Mouse (Mus musculus) neural tube, embryonic 10.5 days (tissue): ENCODE results near the gene Pear1.
"Not testable (repeated sequence)": the region's sequence is repeated elsewhere in the genome, so short reads cannot be mapped to it uniquely, and the experiment has no call there.

ENCODE experiments used
- DNase-seq: peaks from one replicate; pipeline ENCODE4 v3.0.0-alpha.2; 2017; ENCODE audit warnings: low spot score; ENCODE audit errors: extremely low spot score

The Pear1 gene

DNA sequence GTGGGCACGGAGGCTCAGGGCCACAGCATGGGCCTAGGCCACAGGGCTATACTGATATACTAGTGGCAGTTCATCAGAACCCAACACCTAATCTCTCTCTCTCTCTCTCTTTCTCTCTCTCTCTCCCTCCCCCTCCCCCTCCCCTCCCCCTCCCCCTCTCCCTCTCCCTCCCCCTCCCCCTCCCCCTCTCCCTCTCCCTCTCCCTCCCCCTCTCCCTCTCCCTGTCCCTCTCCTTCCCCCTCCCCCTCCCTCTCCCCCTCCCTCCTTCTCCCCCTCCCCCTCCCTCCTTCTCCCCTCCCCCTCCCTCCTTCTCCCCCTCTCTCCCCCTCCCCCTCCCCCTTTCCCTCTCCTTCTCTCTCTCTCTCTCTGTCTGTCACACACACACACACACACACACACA lies at the start of gene Pear1:
Gene Pear1 (minus strand): TSS at position 101 of the 400 bp plus-strand sequence.
- not testable (repeated sequence) for DNase-seq

DNA sequence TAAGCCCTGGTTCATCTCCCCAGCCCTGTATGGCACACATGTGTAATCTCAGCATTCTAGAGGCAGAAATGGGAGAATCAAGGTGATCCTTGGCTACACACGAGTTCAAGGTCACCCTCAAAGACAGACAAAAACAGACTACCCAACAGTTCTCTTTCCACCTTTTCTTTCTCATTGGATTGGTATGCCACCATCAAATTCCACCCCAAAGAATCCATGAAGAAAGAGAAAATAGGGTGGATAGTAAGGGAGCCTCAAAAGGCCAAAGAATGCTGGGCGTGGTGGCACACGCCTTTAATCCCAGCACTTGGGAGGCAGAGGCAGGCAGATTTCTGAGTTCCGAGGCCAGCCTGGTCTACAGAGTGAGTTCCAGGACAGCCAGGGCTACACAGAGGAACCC lies 40.0 kb upstream of the Pear1 start:
- not testable (repeated sequence) for DNase-seq

DNA sequence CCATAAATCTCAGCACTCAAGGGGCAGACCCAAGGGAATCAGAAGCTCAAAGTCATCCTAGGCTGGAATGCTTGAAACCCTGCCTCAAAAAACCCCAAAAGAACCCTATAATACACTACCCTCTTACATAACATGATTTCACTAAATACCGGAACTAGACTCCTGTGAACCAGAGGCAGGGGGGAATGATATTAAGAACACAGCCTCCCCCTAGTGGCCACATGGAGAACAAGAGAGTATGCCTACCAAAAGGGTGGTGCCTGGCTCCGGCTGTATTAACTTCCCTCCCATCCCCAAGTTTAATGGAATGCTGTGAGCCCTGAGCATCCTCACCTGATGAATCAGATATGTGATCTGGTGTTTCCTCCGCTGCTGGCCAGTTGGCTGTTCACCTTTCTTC lies 35.7 kb upstream of the Pear1 start:
- DNase-seq = peak; percentile 42

- DNase-seq = no peak
These were observed 33.6 kb upstream of the Pear1 start for GRCm38 (mm10) chr3:87857666-87858065.

GRCm38 (mm10) chr3:87855936-87856335 lies 31.8 kb upstream of the Pear1 start:
- DNase-seq = no peak

GRCm38 (mm10) chr3:87854795-87855568 lies 30.9 kb upstream of the Pear1 start:
- no peak for DNase-seq

DNA sequence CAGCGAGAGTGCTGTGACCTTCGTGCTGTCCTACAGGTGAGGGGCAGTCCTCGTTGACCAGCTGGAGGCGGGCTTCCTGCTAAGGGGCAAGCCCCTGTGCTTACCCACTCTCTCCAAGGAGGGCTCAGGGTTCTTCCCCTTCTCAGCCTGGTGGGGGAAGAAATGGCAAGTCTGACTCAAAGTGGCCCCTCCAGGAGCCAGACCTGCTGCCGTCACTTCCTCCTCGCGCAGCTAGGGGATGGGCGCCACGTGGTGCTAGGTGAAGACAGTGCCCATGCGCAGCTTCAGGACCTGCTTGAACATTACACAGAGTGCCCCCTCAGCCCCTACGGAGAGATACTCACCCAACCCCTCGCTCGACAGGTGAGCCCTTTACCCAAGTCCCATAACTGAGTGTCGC lies 25.0 kb upstream of the Pear1 start:
- DNase-seq = no peak

DNA sequence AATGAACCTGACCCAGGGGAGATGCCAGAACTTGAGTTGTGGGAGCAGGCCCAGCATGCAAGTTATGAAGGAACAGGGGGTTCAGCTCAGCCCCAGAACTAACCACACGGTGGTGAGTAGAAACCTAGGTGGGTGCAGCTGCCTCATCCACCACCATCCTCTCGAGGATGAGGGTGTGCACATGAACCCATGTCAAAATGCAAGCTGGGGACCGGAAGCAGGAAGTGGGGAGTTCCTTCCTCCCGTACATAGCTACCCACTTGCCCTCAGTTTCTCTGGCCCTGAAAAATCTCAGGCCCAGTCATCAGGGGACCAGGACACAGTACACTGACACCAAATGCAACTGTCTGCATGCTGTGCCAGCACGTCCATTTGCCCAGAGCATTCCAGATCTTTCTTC lies 23.6 kb upstream of the Pear1 start:
- no peak for DNase-seq

- DNase-seq = no peak
These were observed 22.6 kb upstream of the Pear1 start, which contains the start of gene Sh2d2a for GRCm38 (mm10) chr3:87846650-87847110. Sh2d2a (plus strand) TSS chr3:87846755.

GRCm38 (mm10) chr3:87846186-87846585 lies 22.1 kb upstream of the Pear1 start:
- DNase-seq = no peak

- no peak for DNase-seq
These were observed 20.9 kb upstream of the Pear1 start for GRCm38 (mm10) chr3:87844981-87845380.

DNA sequence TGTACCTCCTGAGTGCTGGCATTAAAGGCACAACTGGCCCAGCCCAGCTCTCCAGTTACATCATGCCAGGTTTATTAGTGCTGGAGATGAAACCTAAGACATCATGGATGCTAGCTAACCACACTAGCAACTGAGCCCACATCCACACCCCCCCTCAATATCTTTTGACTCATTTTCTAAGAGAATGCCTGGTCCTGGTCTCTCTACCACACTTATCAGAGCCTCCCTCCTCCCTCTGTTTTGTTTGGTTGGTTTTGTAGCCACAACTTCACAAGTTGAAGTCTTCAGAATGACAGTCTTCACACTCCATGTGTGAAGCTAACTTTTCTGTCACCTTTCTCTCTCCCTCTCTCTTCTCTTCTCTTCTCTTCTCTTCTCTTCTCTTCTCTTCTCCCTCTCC lies 16.8 kb upstream of the Pear1 start:
- no peak for DNase-seq

DNA sequence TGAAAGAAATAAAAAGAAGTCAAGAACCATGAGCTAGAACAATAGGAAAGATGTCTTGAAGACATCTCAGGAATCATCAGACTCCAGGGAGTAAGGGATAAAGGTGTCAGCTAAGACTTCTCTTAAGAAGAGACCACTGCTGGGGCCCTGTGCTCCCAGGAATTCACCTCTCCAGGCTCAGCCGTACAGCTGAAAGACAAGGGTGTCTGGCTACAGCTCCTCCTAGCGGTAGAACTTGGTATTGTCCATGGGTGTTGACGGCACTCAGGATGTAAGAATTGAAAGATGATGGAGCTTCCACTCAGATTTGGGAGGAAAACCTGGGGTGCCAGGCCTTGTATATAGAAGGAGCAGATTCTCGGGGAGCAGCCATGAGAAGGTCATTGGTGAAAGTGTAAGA lies 14.5 kb upstream of the Pear1 start:
- DNase-seq = peak; percentile 87

DNA sequence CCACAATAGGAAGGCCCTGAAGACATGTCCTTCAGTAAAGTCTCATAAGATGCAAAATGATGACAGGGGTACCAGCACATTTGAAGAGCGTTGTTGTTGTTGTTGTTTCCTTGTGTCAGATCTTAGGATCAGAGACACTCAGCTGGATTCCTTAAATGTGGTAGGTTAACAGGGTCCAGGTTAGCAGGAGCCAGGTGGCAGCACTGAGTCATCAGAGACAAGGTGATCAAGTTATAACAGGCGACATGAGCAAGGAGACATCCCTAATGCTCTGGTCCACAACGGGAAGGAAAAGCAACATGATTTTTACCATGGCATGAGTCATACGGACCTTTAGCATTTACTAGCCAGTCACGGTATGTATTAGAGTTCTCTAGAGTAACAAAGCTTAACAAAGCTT lies 9.4 kb upstream of the Pear1 start:
- DNase-seq = no peak

DNA sequence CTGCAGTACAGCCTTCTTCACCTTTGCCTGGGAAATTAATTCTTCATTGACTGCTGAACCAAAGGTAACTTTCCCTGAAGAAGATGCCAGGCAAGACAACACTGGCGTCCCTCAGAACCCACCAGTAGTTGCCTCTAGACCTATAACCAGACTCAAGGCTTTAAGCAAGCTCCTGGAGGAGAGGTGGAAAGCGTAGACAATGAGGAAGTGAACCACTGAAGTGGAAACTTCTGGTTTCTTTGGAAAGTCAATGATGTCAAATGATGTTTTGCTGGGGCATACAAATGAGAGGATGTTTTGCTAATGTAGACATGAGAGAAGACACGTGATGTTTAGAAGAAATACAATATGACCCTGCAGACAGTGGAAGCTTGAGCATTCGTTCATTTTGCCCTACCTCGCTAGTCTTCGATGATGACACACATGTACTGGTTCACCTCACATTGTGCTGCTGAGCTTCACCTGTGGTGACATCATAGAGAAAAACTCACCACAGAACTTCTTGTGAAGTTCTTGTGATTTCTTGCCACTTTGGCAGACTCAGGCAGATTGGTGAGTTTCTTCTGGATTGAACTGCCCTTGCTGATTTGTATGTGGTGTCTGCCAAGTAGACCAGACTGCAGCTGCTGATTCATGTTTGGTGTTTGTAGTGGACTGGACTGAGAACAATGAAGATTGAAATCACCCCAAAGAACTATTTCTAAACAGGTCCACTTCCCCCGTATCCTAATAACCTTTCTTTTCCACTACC lies 8.2 kb upstream of the Pear1 start:
- no peak for DNase-seq

DNA sequence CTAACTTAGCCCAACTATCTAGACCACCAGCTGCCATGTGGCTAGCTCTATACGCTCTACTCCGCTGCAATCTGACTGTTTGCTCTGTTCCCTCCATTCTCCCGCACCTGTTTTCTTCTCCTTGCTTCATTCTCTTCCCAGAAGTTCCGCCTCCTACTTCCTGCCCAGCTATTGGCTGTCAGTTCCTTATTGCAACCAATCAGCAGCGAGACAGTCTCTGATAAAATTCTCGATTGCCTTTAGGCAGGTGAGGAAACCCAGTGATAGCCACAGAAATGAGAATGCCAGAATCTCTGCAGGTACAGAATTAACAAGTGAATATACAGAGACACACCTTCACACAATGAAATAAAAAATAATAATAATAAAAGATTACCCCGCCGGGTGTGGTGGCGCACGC lies 4.9 kb upstream of the Pear1 start:
- no peak for DNase-seq

- DNase-seq = no peak
These were observed 4.3 kb upstream of the Pear1 start for GRCm38 (mm10) chr3:87828435-87828834.

- no peak for DNase-seq
These were observed 5.9 kb downstream of the Pear1 start for GRCm38 (mm10) chr3:87818226-87818625.

- peak; percentile 82 for DNase-seq
These were observed 7.4 kb downstream of the Pear1 start for GRCm38 (mm10) chr3:87816646-87817093.

GRCm38 (mm10) chr3:87816166-87816565 lies 7.9 kb downstream of the Pear1 start:
- DNase-seq = no peak

- DNase-seq = no peak
These were observed 11.2 kb downstream of the Pear1 start for GRCm38 (mm10) chr3:87812873-87813272.

DNA sequence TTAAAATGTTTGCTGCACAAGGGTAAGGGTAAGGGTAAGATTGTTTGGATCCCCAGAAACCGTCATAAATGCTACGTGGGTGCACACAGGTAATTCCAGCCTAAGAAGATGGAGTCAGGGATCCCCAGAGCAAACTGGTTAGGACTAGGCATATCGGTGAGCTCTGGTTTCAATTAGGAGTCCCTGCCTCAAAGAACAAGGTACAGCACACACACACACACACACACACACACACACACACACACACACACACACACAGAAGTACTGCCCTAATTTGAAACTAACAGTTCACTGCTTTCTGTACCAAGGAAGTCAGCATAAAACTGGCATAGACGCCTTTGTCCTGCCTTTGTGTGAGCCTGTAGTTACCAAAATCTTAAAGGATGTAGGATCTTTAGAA lies 11.7 kb downstream of the Pear1 start:
- DNase-seq = no peak

- DNase-seq = no peak
These were observed 12.8 kb downstream of the Pear1 start for GRCm38 (mm10) chr3:87811297-87811696.
